Mouse (Mus musculus) kidney, adult 2 months (tissue): Measurements from ENCODE around the gene Plekhb2.

Experiments used
- CTCF ChIP-seq: fragments of 200-500 bp; conservative IDR thresholded peaks from 2 replicates; pipeline ENCODE4 v1.5.1; 2011; ENCODE audit warnings: low read depth, mild to moderate bottlenecking, control low read depth, low read length, moderate library complexity, mixed read lengths; ENCODE audit not compliant: insufficient read depth, insufficient read length
- POLR2A ChIP-seq: fragments of 200-500 bp; IDR thresholded peaks from one replicate; pipeline ENCODE4 v1.6.1; 2011; ENCODE audit warnings: low read depth, low read length, control low read depth

DNA sequence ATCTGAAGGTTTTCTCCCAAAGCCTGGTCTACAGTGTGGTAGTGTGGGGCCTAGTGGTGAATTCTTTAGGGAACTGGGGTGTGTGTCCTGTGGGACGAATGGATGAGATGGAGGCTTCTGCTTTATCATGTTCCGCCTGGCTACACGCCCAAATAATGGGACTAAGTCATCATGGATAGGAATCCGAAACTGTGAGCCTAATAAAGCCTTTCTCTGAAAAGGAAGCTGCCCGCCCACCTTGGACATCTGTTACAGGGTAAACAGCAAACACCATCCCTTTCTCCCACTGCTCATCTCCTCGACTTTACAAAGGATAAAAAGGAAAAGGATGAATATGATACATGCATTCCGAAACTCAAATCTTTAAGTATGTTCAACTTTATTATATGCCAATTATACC is 27.8 kb upstream of the Plekhb2 start:
- TF ChIP-seq CTCF (no peak), POLR2A (no peak)
